Mouse (Mus musculus) testis, adult 2 months (tissue): Measurements from ENCODE around the gene 4430402I18Rik. TPM values are rescaled to one million over a fixed set of nuclear protein-coding genes. Genes with fewer than 3 reads are reported as not detected.

Experiments used
- H3K27ac ChIP-seq: fragments of 200-500 bp; 2 replicates; pipeline ENCODE4 v1.5.1; 2012; ENCODE audit warnings: low read depth, low read length; ENCODE audit not compliant: control insufficient read depth, insufficient read depth
- H3K27me3 ChIP-seq: fragments of 200-500 bp; 2 replicates; pipeline ENCODE4 v1.6.1; 2012; ENCODE audit warnings: mild to moderate bottlenecking, low read length, moderate library complexity; ENCODE audit not compliant: control insufficient read depth, insufficient read depth
- H3K36me3 ChIP-seq: fragments of 200-500 bp; 2 replicates; pipeline ENCODE4 v1.6.1; 2012; ENCODE audit warnings: mild to moderate bottlenecking, low read length; ENCODE audit not compliant: control insufficient read depth, insufficient read depth
- H3K4me1 ChIP-seq: fragments of 200-500 bp; 2 replicates; pipeline ENCODE4 v1.6.1; 2012; ENCODE audit warnings: low read length; ENCODE audit not compliant: control insufficient read depth, insufficient read depth
- H3K4me3 ChIP-seq: fragments of 200-500 bp; 2 replicates; pipeline ENCODE4 v1.5.1; 2012; ENCODE audit warnings: low read depth, mild to moderate bottlenecking, low read length, moderate library complexity, mixed read lengths; ENCODE audit not compliant: control insufficient read depth
- CTCF ChIP-seq: fragments of 200-500 bp; IDR thresholded peaks from 2 replicates; pipeline ENCODE4 v1.5.1; 2012; ENCODE audit warnings: low read depth, mild to moderate bottlenecking, inconsistent platforms, low read length, moderate library complexity; ENCODE audit not compliant: control insufficient read depth, insufficient read depth, insufficient replicate concordance
- POLR2A ChIP-seq: fragments of 200-500 bp; IDR thresholded peaks from 2 replicates; pipeline ENCODE4 v1.6.1; 2012; ENCODE audit warnings: low read depth, mild to moderate bottlenecking, inconsistent platforms, low read length, moderate library complexity; ENCODE audit not compliant: control insufficient read depth
- polyA plus RNA-seq: library from polyadenylated mRNA; depleted of rRNA; stranded (reverse); fragments of >200 nt; gene quantifications from 2 replicates; pipeline ENCODE4 v1.2.3, GENCODE M21; 2012

4430402I18Rik gene
- polyA plus RNA-seq, 1 experiment: 233 TPM

DNA sequence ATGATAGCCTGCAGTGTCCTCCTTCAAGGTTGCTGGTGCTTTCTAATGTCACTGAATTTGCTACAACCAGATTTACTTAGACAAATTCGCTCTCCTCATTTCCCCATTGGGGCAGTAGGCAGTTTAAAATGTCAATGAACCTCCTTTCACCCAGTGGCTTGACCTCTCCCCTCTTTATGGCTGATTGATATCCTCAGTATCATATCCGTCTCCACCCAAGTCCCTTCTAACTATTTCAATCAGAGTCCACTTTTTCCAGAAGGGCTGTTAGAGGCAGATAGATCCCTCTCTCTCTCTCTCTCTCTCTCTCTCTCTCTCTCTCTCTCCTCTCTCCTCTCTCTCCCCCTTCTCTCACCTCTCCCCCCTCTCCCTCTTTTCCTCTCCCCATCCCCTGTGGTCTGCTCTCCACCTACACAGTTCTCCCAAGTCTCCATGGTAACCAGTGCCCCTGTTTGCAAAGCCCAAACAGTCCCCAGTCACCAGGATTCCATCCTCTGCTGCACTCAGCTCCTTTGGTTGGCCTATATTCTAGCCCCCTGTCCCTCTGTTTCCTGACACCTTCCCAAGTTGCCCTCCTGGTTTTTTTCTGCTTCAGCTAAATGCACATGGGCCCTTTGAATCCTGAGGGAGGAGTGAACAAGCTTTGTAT is 51.9 kb downstream of the 4430402I18Rik start:
- TF ChIP-seq CTCF: no peak
- no peak for TF ChIP-seq POLR2A
- Histone ChIP-seq H3K4me1 (no peaks in the 10 kb centered on the region), H3K36me3 (no peaks in the 10 kb centered on the region), H3K27me3 (no peaks in the 10 kb centered on the region), H3K27ac (no peak overlapping the region), H3K4me3 (no peak overlapping the region)

DNA sequence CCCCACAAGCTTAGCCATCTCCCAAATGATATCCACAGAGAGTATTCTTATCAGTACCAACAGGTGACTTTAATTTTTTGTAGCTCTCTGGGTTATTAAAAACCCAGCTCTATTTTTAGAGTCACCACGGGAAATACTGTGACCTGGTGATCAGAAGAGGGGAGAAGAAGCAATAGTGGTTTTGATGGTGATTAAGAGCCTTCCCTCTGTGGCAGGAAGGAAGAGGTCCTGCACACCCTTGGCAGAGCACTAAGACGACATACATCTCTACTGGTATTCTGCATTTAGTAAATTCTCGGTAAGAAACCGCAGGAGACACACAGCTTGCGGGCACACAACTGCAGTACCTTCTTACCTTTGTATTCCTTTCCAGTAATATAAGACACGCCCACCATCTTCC is 53.0 kb downstream of the 4430402I18Rik start:
- TF ChIP-seq CTCF: no peak
- no peak for TF ChIP-seq POLR2A
- H3K36me3 ChIP-seq: no peaks in the 10 kb centered on the region
- no peak overlapping the region for H3K27ac ChIP-seq
- H3K4me3 ChIP-seq: no peak overlapping the region
- no peaks in the 10 kb centered on the region for H3K4me1 ChIP-seq
- H3K27me3 ChIP-seq: no peaks in the 10 kb centered on the region

DNA sequence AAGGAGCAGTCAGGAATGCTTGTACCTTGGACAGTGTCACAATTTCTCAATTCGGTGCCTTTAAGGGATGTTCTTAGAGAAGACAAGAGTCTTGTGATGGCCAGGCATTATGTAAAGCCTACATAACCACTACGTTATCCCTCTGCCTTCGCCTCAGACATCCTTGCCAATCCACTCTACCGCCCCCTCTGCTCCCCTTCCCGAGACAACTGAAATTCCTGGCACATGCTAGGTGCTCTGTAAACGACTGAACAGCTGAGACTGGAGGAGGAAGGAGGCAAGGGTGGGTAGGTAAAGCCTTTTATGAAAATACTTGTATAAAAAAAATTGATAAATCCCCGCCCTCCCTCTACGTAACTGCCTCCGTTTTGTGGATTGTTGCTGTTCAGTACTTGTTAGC is 58.9 kb downstream of the 4430402I18Rik start:
- Histone ChIP-seq H3K27me3 (no peaks in the 10 kb centered on the region), H3K36me3 (no peaks in the 10 kb centered on the region), H3K27ac (no peak overlapping the region), H3K4me1 (no peaks in the 10 kb centered on the region), H3K4me3 (no peak overlapping the region)
- TF ChIP-seq POLR2A (no peak), CTCF (no peak)

DNA sequence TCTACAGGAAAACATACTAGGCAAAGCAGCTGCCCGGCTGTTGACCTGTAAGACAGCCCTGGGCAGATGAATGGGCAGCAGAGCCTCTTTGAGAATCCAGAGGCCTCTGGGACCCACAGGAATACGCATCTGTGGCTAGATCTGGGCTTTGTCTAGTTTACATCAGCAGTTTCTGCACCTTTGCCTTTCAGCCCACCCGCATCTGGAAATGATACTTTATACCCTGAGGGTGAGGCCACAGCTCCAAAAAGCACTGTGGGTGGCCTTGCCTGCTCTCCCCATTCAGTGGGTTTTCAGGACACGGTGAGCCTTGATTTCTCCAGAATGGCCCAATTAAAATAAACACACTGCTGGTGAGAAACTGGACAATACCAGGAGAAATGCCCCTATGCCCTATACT is 59.4 kb downstream of the 4430402I18Rik start:
- TF ChIP-seq POLR2A: no peak
- TF ChIP-seq CTCF: no peak
- Histone ChIP-seq H3K27ac (no peak overlapping the region), H3K27me3 (no peaks in the 10 kb centered on the region), H3K4me3 (no peak overlapping the region), H3K36me3 (no peaks in the 10 kb centered on the region), H3K4me1 (no peaks in the 10 kb centered on the region)

DNA sequence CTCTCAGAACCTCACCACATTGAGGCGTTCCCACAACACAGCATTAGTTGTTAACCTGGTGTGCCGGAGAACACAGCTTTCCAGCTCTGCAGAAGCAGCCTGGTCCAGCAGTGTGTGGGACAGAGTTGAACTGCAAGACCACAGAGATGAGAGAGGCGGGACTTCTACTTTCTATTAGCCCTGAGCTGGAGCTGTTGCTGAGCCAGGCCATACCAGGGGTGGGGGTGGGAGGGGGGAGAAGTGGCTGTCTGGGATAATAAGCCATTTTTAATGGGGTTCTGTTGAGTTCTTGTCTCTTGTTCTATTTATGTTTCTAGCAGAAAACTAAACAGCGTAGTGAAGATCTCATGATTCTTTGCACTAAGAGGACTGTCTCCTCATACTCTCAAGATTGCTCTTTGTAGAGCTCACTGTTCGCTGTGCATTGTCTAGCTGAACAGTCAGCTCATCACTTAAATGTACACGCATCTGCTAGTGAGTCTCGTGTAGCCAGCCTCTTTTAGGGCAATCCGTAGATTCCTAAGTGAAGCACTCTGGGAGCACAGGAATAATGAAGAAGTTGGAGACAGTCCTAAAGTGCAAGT is 64.0 kb downstream of the 4430402I18Rik start:
- Histone ChIP-seq H3K36me3 (no peaks in the 10 kb centered on the region), H3K27me3 (no peaks in the 10 kb centered on the region), H3K4me1 (no peaks in the 10 kb centered on the region), H3K4me3 (no peak overlapping the region), H3K27ac (no peak overlapping the region)
- TF ChIP-seq CTCF (no peak), POLR2A (no peak)

DNA sequence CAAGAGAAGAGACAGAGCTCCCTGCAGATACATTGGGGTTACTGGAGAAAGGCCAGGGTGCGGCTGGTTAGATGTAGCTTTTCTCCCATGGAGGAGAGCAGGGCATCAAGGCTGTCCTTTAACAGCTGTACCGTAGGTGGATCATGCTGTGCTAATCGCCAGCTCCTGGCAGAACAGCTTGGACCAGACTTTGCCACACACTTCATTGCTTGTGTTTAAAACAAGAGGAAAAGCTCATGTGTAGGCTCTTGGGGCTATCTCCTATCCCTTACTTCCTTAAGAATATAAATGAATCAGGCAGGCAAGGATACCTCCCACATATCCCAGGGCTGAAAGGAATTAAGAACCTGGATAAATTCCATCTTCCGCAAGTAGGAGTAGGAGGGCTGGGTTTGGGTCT is 64.8 kb downstream of the 4430402I18Rik start:
- no peaks in the 10 kb centered on the region for H3K27me3 ChIP-seq
- TF ChIP-seq CTCF: no peak
- no peak for TF ChIP-seq POLR2A
- no peak overlapping the region for H3K27ac ChIP-seq
- H3K36me3 ChIP-seq: no peaks in the 10 kb centered on the region
- H3K4me3 ChIP-seq: no peak overlapping the region
- H3K4me1 ChIP-seq: no peaks in the 10 kb centered on the region

DNA sequence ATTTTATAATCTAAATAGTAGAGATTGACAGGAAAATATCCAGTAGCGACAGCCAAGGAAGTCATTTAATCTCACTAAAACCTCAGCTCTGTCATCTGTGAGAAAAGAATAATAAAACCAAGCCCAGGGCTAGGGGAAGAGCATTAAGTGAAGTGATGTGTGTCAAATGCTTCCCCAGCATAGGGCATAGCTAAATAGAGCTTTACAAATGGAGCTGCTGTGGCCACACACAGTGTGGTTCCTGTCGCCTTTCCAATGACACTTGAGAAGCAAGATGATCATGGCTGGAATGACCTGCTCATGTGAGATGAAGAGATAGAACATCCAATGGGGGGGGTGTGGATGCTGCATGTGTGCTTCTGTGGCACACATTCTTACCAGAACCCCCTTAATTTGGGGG is 65.5 kb downstream of the 4430402I18Rik start:
- no peaks in the 10 kb centered on the region for H3K36me3 ChIP-seq
- H3K4me3 ChIP-seq: no peak overlapping the region
- H3K27ac ChIP-seq: no peak overlapping the region
- TF ChIP-seq CTCF (no peak), POLR2A (no peak)
- H3K4me1 ChIP-seq: no peaks in the 10 kb centered on the region
- H3K27me3 ChIP-seq: no peaks in the 10 kb centered on the region
